In the genomic region with DNA sequence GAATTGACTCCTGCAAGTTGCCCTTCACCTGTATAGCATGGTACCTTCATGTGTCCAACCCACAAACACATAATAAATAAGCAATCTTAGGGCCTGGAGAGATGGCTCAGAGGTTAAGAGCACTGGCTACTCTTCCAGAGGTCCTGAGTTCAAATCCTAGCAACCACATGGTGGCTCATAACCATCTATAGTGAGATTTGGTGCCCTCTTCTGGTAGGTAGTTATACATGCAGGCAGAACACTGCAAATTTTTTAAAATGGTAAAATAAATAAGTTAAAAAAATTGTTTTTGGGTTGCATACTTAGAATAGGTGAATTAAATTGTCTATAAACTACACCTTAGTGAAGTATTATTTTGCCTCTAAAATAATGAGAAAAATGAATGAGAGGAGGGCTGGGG, we compare ENCODE assay signal across 1 mouse cellular context.
TF ChIP-seq lines count a peak whose summit lies in the region.

No protein-coding gene starts in this region.

TF ChIP-seq in MEL, 35 proteins besides CTCF, POLR2A, EP300 and RAD21 (continued from another document):
- TF ChIP-seq ZNF384 (IDR thresholded peaks at IDR 0.05; ENCODE audit: low read depth, low read length) (no peak), GATA1 (IDR thresholded peaks at IDR 0.05; ENCODE audit: low read depth, low read length) (no peak), SMC3 (IDR thresholded peaks at IDR 0.05; ENCODE audit: low read depth, low read length) (peak; percentile 32), MXI1 (IDR thresholded peaks at IDR 0.05; ENCODE audit: low read depth, low read length) (no peak), TCF12 (IDR thresholded peaks at IDR 0.05; ENCODE audit: low read depth, low read length) (no peak), MYC (IDR thresholded peaks at IDR 0.05; ENCODE audit: low read depth, low read length) (0 out of 2 replicates have a peak, but pooled peaks have one; percentile 35), ZKSCAN1 (IDR thresholded peaks at IDR 0.05; ENCODE audit: low read depth, low read length) (no peak), CHD2 (IDR thresholded peaks at IDR 0.05; ENCODE audit: low read length) (no peak), RCOR1 (IDR thresholded peaks at IDR 0.05; ENCODE audit: low read depth, low read length) (no peak), ELF1 (IDR thresholded peaks at IDR 0.05; ENCODE audit: low read depth, low read length) (no peak), USF1 (IDR thresholded peaks at IDR 0.05; ENCODE audit: low read depth, low read length) (no peak)
